Mouse (Mus musculus): ENCODE measurements at regions not wholly inside any gene's neighbourhood (a gene's known extent, or its start where the extent isn't known, plus 50 kb on each side); places are given as distances from the start of the nearest gene placed in this dataset.

DNA sequence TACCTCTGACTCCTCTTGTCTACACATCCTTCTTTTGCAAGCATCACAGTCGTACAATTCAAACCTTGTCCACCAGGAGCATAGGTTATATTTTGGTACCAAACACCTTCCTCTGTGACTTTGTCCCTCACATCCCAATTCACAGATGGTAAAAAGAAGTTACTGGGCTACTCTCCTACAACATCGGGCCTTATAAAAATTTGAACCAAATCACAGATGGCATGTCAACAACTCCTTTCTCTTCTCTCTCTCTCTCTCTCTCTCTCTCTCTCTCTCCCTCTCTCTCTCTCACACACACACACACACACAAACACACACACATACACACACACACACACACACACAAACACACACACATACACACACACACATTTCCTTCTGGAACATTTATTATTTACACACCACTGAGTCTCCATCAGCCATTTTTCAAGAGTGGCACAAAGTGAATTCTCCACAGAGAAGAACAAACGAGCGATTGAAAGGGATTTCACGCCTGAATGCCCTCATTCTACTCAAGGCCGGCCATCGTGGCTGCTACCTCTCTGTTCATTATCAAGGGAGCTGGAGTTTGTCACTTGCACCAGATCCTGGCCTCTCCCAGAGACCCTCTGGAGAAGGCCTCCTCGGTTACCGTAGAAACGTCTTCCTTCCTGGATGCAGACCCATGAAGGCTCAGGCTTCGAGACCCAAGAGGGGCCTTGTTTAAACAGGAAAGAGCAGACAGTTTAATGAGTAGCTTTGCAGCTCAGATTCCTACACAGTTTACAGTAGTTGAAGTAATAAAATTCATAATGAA, 314.7 kb upstream of the Gm12728 start:
- no peak for TF ChIP-seq CTCF (IDR thresholded peaks at IDR 0.05 in 2 of 3, conservative IDR thresholded peaks at IDR 0.05 in 1 of 3; ENCODE audit: control insufficient read depth in 1 of 3, insufficient read depth in 1 of 3, low read depth in 2 of 3, low read length in 3 of 3, poor library complexity in 1 of 3, severe bottlenecking in 1 of 3)
- TF ChIP-seq ZMIZ1 (IDR thresholded peaks at IDR 0.05; ENCODE audit: low read depth, low read length): no peak
- no peak for TF ChIP-seq EP300 (IDR thresholded peaks at IDR 0.05; ENCODE audit: low read depth in 1 of 2, low read length in 2 of 2)
- no peak for TF ChIP-seq CHD2 (IDR thresholded peaks at IDR 0.05; ENCODE audit: low read length)
- TF ChIP-seq USF1 (IDR thresholded peaks at IDR 0.05; ENCODE audit: low read depth, low read length): no peak
- no peak for TF ChIP-seq POLR2AphosphoS5 (IDR thresholded peaks at IDR 0.05; ENCODE audit: borderline replicate concordance, low read depth, low read length)
- TF ChIP-seq CHD1 (IDR thresholded peaks at IDR 0.05; ENCODE audit: low read depth, low read length): no peak
- TF ChIP-seq ZC3H11A (IDR thresholded peaks at IDR 0.05; ENCODE audit: low read depth, low read length): no peak
- TF ChIP-seq POLR2A (IDR thresholded peaks at IDR 0.05; ENCODE audit: control insufficient read depth in 1 of 2, insufficient read depth in 1 of 2, low read depth in 1 of 2, low read length in 2 of 2, poor library complexity in 1 of 2): no peak
- TF ChIP-seq MAZ (IDR thresholded peaks at IDR 0.05; ENCODE audit: low read depth, low read length): no peak
- TF ChIP-seq E2F4 (IDR thresholded peaks at IDR 0.05; ENCODE audit: borderline replicate concordance, low read depth, low read length): no peak
